Mouse (Mus musculus): ENCODE data around the gene Xndc1. TPM values are rescaled to one million over a fixed set of nuclear protein-coding genes. Genes with fewer than 3 reads are reported as not detected.
A peak's percentile ranks its signal among the peaks of the same experiment; 100 is the strongest.
"Not testable (repeated sequence)": the region's sequence is repeated elsewhere in the genome, so short reads cannot be mapped to it uniquely, and the experiment has no call there.

Xndc1 gene
- 10 to 100 TPM; 17.6 to 31.1 (median 20.3) TPM for polyA plus RNA-seq (2017; shearing (Covaris generic))

GRCm38 (mm10) chr7:102065046-102065891, at the start of gene Xndc1, which contains the start of the genes Rnf121 and Xntrpc:
Xndc1 (plus strand) TSS chr7:102065511.
Rnf121 (minus strand) TSS chr7:102065469.
Xntrpc (plus strand) TSS chr7:102065713.
- peak; percentile 97 for ATAC-seq

GRCm38 (mm10) chr7:102016936-102017335, 48.4 kb upstream of the Xndc1 start:
- no peak for ATAC-seq

GRCm38 (mm10) chr7:102017452-102017851, 47.9 kb upstream of the Xndc1 start:
- ATAC-seq = peak; percentile 60

- ATAC-seq = no peak
These were observed 47.3 kb upstream of the Xndc1 start for GRCm38 (mm10) chr7:102018034-102018433.

GRCm38 (mm10) chr7:102018590-102018989, 46.7 kb upstream of the Xndc1 start, which contains the start of gene Il18bp:
Il18bp (minus strand) TSS chr7:102018690.
- no peak for ATAC-seq

- ATAC-seq = no peak
These were observed 45.9 kb upstream of the Xndc1 start for GRCm38 (mm10) chr7:102019362-102019761.

GRCm38 (mm10) chr7:102020934-102021333, 44.4 kb upstream of the Xndc1 start:
- not testable (repeated sequence) for ATAC-seq

- no peak for ATAC-seq
These were observed 41.5 kb upstream of the Xndc1 start for GRCm38 (mm10) chr7:102023821-102024220.

- no peak for ATAC-seq
These were observed 39.9 kb upstream of the Xndc1 start for GRCm38 (mm10) chr7:102025187-102026119.

GRCm38 (mm10) chr7:102034904-102035303, 30.4 kb upstream of the Xndc1 start:
- ATAC-seq = no peak

GRCm38 (mm10) chr7:102035534-102035933, 29.8 kb upstream of the Xndc1 start:
- ATAC-seq = no peak

- ATAC-seq = no peak
These were observed 28.0 kb upstream of the Xndc1 start for GRCm38 (mm10) chr7:102037318-102037717.

- no peak for ATAC-seq
These were observed 23.0 kb upstream of the Xndc1 start for GRCm38 (mm10) chr7:102042314-102042713.

GRCm38 (mm10) chr7:102048524-102048923, 16.8 kb upstream of the Xndc1 start:
- not testable (repeated sequence) for ATAC-seq

GRCm38 (mm10) chr7:102061353-102061752, 4.0 kb upstream of the Xndc1 start:
- ATAC-seq = no peak

- ATAC-seq = no peak
These were observed 3.1 kb upstream of the Xndc1 start for GRCm38 (mm10) chr7:102062203-102062602.

GRCm38 (mm10) chr7:102063891-102064290, 1.4 kb upstream of the Xndc1 start:
- ATAC-seq = no peak

GRCm38 (mm10) chr7:102064655-102065045, 661 bp upstream of the Xndc1 start:
- ATAC-seq = no peak

- no peak for ATAC-seq
These were observed 1.1 kb downstream of the Xndc1 start for GRCm38 (mm10) chr7:102066363-102066762.

GRCm38 (mm10) chr7:102076714-102077296, 11.5 kb downstream of the Xndc1 start:
- no peak for ATAC-seq

- no peak for ATAC-seq
These were observed 13.2 kb downstream of the Xndc1 start for GRCm38 (mm10) chr7:102078517-102078916.

- ATAC-seq = no peak
These were observed 15.0 kb downstream of the Xndc1 start for GRCm38 (mm10) chr7:102080311-102080710.

- ATAC-seq = no peak
These were observed 16.5 kb downstream of the Xndc1 start for GRCm38 (mm10) chr7:102081784-102082183.
